Mouse (Mus musculus) liver, embryonic 14 days (tissue): ENCODE data around the gene H2-D1. TPM values are rescaled to one million over a fixed set of nuclear protein-coding genes. Genes with fewer than 3 reads are reported as not detected.

ENCODE experiments used
- polyA plus RNA-seq: library from polyadenylated mRNA; depleted of rRNA; stranded (reverse); fragments of >200 nt; gene quantifications from 2 replicates; pipeline ENCODE4 v1.2.3, GENCODE M21; 2012; rRNA removed

Gene H2-D1
- 35.7 and 45.9 TPM in 2 replicates for polyA plus RNA-seq

DNA sequence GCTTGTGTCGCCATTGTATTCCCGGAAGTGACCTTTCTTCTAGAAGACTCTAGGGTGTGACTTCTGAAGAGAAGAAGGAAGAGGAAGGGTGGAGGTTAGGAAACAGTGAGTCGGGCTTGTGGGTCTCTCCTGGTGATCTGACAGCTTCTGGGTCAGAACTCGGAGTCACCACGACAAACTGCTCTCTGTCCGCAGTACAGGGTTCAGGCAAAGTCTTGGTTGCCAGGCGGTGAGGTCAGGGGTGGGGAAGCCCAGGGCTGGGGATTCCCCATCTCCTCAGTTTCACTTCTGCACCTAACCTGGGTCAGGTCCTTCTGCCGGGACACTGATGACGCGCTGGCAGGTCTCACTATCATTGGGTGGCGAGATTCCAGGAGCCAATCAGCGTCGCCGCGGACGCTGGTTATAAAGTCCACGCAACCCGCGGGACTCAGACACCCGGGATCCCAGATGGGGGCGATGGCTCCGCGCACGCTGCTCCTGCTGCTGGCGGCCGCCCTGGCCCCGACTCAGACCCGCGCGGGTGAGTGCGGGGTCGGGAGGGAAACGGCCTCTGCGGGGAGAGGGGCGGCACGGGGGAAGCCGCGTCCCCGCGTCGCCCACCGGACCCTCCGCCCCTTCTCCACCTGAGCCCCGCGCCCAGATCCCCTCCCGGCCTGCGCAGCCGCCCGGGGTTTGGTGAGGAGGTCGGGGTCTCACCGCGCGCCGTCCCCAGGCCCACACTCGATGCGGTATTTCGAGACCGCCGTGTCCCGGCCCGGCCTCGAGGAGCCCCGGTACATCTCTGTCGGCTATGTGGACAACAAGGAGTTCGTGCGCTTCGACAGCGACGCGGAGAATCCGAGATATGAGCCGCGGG, at the start of gene H2-D1:
Gene H2-D1 (plus strand): TSS at position 67 of the 859 bp plus-strand sequence.

DNA sequence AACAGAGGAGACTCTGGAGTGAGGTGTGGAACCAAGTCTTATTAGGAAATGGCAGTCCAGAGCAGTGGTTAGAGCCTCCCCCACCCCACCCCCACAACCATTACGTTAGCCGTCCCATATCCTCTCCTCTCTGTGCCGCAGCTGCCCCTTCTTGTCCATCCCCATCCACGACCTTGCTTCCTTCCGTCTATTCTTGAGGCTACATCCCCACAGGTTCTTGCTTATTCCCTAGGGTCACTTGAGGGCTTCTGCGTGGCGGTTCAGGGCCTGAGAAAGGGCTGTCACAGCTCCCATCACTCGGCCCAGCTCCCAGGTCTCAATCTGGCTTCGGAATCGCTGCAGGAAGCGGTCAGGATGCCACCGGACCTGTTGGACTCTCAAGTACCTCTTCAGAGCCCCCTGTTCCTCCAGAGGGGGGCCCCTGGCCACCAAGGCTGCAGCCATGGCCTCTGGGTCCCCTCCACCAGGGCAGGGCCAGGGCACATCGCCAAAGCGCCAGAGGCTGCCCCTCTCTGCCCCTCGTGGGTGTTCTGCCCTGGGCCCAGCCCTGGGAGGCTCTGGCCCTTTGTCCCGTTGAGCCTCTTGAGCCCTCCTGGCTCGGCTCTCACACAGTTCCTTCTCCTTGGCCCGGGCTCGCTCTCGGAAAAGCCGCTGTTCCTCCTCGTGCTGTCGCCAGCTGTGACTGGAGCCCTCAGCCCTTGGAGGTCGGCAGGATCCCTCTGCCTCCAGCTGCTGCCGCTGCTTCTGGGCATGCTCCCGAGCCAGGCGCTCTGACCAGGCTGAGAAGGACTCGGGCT, 42.2 kb upstream of the H2-D1 start, which contains the start of gene Gm16181:
Gene Gm16181 (plus strand): TSS at position 679 of the 797 bp plus-strand sequence.

DNA sequence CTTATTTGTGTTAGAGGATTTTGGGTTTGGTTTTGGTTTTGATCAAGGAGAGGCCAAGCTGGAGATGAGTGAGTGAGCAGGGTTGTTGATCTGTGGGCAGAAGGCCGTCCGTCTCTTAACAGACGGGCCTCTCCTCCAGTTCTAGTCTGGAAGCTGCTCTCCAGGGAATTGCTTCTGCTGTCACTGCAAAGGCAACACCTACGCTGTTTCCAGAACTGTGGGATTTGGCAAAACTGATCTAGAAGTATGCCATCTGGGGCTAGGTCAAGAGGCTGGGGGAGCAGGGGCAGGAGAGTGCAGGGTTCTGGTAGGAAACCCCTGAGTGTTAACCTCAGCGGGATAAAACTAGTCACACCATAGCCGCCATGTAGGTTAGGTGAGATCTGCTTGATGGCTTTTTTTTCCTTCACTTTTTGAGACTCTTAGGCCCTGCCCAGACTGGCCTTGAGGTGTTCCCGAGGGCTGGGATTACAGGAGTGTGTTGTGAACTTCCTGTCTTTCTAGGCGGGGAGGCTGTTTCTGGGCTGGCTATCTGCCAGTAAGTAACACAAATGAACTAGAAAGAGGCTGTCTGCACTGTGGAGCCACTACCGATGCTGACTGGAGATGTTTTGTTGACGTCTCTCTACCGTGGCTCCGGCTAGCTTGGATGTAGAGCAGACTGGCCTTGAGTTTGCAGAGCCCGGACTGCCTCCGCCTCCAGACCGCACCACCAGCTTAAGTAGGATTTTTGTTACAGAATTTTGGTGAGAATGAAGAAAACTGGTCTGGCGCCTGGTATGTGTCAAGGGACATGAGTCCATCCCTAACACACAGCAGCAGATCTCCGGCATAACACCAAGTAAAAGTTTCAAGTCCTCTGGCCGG, 29.2 kb upstream of the H2-D1 start, which contains the start of gene Atp6v1g2:
Gene Atp6v1g2 (plus strand): TSS at position 547 of the 867 bp plus-strand sequence.

DNA sequence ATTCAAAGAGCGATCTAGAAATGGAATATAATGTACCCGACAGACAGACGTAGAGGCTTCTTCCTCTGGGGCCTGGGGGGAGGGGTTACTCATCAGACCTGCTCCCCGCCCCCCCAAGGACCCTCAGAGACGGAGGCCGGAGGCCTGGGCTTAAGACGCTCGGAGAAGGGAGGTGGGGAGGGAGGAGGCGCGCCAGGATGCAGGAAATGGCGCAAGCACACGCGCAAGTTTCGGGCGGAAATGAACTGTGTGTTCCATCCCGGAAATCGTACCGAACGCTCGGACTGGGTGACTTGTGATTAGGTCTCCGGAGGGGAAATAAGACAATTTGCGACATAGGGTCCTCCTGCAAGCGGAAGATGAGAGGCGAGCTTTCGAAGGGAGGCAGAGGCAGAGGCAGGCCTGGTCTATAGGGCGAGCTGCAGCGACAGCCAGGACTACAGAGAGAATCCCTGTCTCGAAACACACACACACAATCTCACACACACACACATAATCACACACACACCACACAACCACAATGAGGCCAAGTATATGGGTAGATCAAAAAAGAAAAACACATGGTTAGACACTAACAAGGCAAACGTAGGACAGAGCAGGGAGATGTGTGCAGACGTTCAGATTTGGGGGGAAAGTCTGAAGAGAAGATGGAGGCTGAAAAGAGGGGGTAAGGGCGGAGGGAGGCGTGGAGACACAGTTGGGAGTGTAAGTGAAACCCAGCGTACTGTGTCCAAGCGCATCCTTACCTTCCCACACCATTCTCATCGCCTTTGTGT, 26.7 kb upstream of the H2-D1 start, which contains the start of gene Nfkbil1:
Gene Nfkbil1 (minus strand): TSS at position 179 of the 776 bp plus-strand sequence.

DNA sequence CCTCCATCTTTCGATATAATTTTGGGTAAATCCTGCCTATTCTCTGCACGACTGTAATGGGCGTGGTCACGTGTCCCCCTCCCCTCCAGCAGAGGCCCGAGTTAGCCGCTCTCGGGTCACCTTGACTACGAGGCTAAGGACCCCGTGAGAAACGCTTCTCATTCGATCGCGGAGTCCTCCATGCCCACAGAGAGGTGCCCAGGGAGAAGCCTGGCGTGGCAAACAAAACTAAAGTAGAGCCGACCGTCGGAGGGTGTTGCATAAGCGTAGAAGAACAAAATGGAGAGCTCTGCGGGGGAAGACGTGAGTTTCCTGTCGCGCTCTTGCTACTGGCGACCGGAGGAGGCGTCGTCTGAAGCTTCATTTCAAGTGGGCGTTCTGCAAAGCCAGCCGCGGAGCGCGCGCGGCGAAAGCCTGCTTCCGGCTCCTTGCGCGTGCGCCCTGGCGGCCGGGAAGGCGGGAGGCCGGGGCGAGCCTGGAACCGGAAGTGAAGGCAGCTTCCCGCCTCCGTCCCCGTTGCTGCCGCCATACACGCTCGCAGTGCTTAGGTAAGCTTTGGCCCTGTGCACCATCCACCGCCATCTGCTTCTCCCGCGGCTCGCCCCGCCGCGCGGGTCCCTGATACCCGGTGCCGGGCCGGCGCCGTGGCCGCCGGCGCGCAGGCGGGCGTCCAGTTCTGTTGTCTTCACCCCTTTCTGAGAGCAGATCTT, 21.1 kb upstream of the H2-D1 start, which contains the start of gene Ddx39b:
Gene Ddx39b (plus strand): TSS at position 442 of the 710 bp plus-strand sequence.

Other genes with a start within 250 kb of the H2-D1 start
- gene Vwa7, start 246.2 kb upstream of the H2-D1 start, polyA plus RNA-seq: 0.12 and 0.20 TPM in 2 replicates
- gene Sapcd1, start 234.7 kb upstream of the H2-D1 start, polyA plus RNA-seq: 2.0 TPM in 2 replicates
- gene Msh5, start 216.0 kb upstream of the H2-D1 start, polyA plus RNA-seq: 3.3 and 4.1 TPM in 2 replicates
- 70.1 and 85.9 TPM in 2 replicates for gene Clic1, start 212.8 kb upstream of the H2-D1 start, polyA plus RNA-seq
- 11.1 and 13.5 TPM in 2 replicates for gene Ddah2, start 203.7 kb upstream of the H2-D1 start, polyA plus RNA-seq
- 0.21 and 0.24 TPM in 2 replicates for gene Ly6g6c, start 197.3 kb upstream of the H2-D1 start, polyA plus RNA-seq
- 1.8 and 2.7 TPM in 2 replicates for gene Mpig6b, start 196.5 kb upstream of the H2-D1 start, polyA plus RNA-seq
- gene Ly6g6e, start 185.8 kb upstream of the H2-D1 start, polyA plus RNA-seq: 0.03 and 0.15 TPM in 2 replicates
- gene Ly6g6d, start 184.7 kb upstream of the H2-D1 start, polyA plus RNA-seq: 0.66 and 0.76 TPM in 2 replicates
- gene Ly6g6f, start 177.1 kb upstream of the H2-D1 start, polyA plus RNA-seq: 4.6 TPM in 2 replicates
- 25.1 and 29.0 TPM in 2 replicates for gene Abhd16a, start 173.5 kb upstream of the H2-D1 start, polyA plus RNA-seq
- gene Ly6g5c, start 154.5 kb upstream of the H2-D1 start, polyA plus RNA-seq: not detected in 2 replicates
- gene Ly6g5b, start 147.3 kb upstream of the H2-D1 start, polyA plus RNA-seq: 0.42 and 0.67 TPM in 2 replicates
- gene Gpank1, start 141.3 kb upstream of the H2-D1 start, polyA plus RNA-seq: 9.1 and 10.2 TPM in 2 replicates
- gene Csnk2b, start 140.7 kb upstream of the H2-D1 start, polyA plus RNA-seq: 76.9 and 86.4 TPM in 2 replicates
- gene D17H6S53E, start 136.4 kb upstream of the H2-D1 start, polyA plus RNA-seq: 1.2 and 1.6 TPM in 2 replicates
- 296 and 349 TPM in 2 replicates for gene Apom, start 130.7 kb upstream of the H2-D1 start, polyA plus RNA-seq
- 40.6 and 45.5 TPM in 2 replicates for gene Bag6, start 127.6 kb upstream of the H2-D1 start, polyA plus RNA-seq
- gene Prrc2a, start 97.8 kb upstream of the H2-D1 start, polyA plus RNA-seq: 48.0 and 59.1 TPM in 2 replicates
- 9.0 and 9.2 TPM in 2 replicates for gene Aif1, start 86.7 kb upstream of the H2-D1 start, polyA plus RNA-seq
- gene Lst1, start 74.3 kb upstream of the H2-D1 start, polyA plus RNA-seq: 21.0 and 28.7 TPM in 2 replicates
- gene Ltb, start 68.3 kb upstream of the H2-D1 start, polyA plus RNA-seq: 0.53 and 0.76 TPM in 2 replicates
- 0.33 and 0.48 TPM in 2 replicates for gene Tnf, start 60.7 kb upstream of the H2-D1 start, polyA plus RNA-seq
- gene Lta, start 57.4 kb upstream of the H2-D1 start, polyA plus RNA-seq: 0.03 and 0.09 TPM in 2 replicates
- gene Gm16181, start 41.9 kb upstream of the H2-D1 start, polyA plus RNA-seq: 0.10 TPM in 1 of 2 replicates, not detected in the other
- 1.6 and 1.7 TPM in 2 replicates for gene Atp6v1g2, start 29.1 kb upstream of the H2-D1 start, polyA plus RNA-seq
- gene Nfkbil1, start 26.9 kb upstream of the H2-D1 start, polyA plus RNA-seq: 3.6 and 4.1 TPM in 2 replicates
- gene Ddx39b, start 21.0 kb upstream of the H2-D1 start, polyA plus RNA-seq: 174 and 208 TPM in 2 replicates
- gene H2-Q1, start 57.7 kb downstream of the H2-D1 start, polyA plus RNA-seq: 0.50 and 0.63 TPM in 2 replicates
- 0.53 and 0.67 TPM in 2 replicates for gene H2-Q2, start 79.5 kb downstream of the H2-D1 start, polyA plus RNA-seq
- 6.6 and 6.8 TPM in 2 replicates for gene H2-Q4, start 116.9 kb downstream of the H2-D1 start, polyA plus RNA-seq
- gene H2-Q6, start 162.1 kb downstream of the H2-D1 start, polyA plus RNA-seq: 10.0 and 11.4 TPM in 2 replicates
- 20.5 and 21.9 TPM in 2 replicates for gene H2-Q7, start 176.4 kb downstream of the H2-D1 start, polyA plus RNA-seq
- gene H2-Q10, start 207.4 kb downstream of the H2-D1 start, polyA plus RNA-seq: 112 and 136 TPM in 2 replicates
- gene Pou5f1, start 243.3 kb downstream of the H2-D1 start, polyA plus RNA-seq: not detected in 2 replicates